Comparison of ENCODE assay signal across 11 mouse cellular contexts in genomic region chr5:100349287-100350215, GRCm38 (mm10).
A peak's percentile ranks its signal among the peaks of the same experiment; 100 is the strongest.
DNase-seq lines count a peak whose midpoint lies in the region; ATAC-seq and TF ChIP-seq lines count a peak whose summit lies in the region.
"Had no signal": no experiment of that assay in that cellular context is flagged by ENCODE, and none has a peak within 500 bp of the region (broad histone marks: within the 10 kb centered on the region; RNA-seq: fewer than 3 reads in every experiment).

No protein-coding gene starts in this region.

- no peaks in the 10 kb centered on the region for H3K27me3 ChIP-seq in hindbrain, embryonic 13.5 days
- no peaks in the 10 kb centered on the region for H3K27me3 ChIP-seq in neural tube, embryonic 14.5 days (ENCODE audit: control insufficient read depth, insufficient read depth, low read length)
- H3K27me3 ChIP-seq in liver, postnatal 0 days (ENCODE audit: insufficient read depth, low read length), result no peaks in the 10 kb centered on the region
- H3K27me3 ChIP-seq: lung, embryonic 15.5 days had no signal

- peak overlapping the region; percentile 62 for H3K27ac ChIP-seq in hindbrain, embryonic 13.5 days
- no peak overlapping the region for H3K27ac ChIP-seq in neural tube, embryonic 14.5 days (ENCODE audit: low read depth, low read length)
- no peak overlapping the region for H3K27ac ChIP-seq in liver, postnatal 0 days (ENCODE audit: low read depth)
- H3K27ac ChIP-seq: lung, embryonic 15.5 days had no signal

- DNase-seq in cerebellum, postnatal 10 days, result peak; percentile 51 to 59
- DNase-seq in cerebellum, adult 11-12 months, result no peak
- DNase-seq in layer of hippocampus, adult 9-11 months, result peak; percentile 53
- no peak for DNase-seq in layer of hippocampus, adult 18-20 months (ENCODE audit: low spot score in 2 of 2)
- no peak for DNase-seq in liver, postnatal 0 days
- no peak for DNase-seq in liver
- DNase-seq: gastrocnemius, postnatal 10 days; kidney, adult 8-10 months had no signal

- peaks cover 19% of the 10 kb centered on the region for H3K4me1 ChIP-seq in hindbrain, embryonic 13.5 days (replicated peaks)
- H3K4me1 ChIP-seq in neural tube, embryonic 14.5 days (ENCODE audit: control insufficient read depth, insufficient read depth, low read length), result no peaks in the 10 kb centered on the region
- no peaks in the 10 kb centered on the region for H3K4me1 ChIP-seq in liver, postnatal 0 days (ENCODE audit: insufficient read depth)

- no peak overlapping the region for H3K9ac ChIP-seq in hindbrain, embryonic 13.5 days
- no peak overlapping the region for H3K9ac ChIP-seq in neural tube, embryonic 14.5 days (replicated peaks; ENCODE audit: low read depth, low read length)
- H3K9ac ChIP-seq in liver, postnatal 0 days (replicated peaks), result no peak overlapping the region
- H3K9ac ChIP-seq: lung, embryonic 15.5 days had no signal

- no peaks in the 10 kb centered on the region for H3K9me3 ChIP-seq in hindbrain, embryonic 13.5 days
- no peaks in the 10 kb centered on the region for H3K9me3 ChIP-seq in neural tube, embryonic 14.5 days (ENCODE audit: control insufficient read depth, low read length)
- H3K9me3 ChIP-seq in liver, postnatal 0 days (ENCODE audit: low read length), result no peaks in the 10 kb centered on the region
- H3K9me3 ChIP-seq: lung, embryonic 15.5 days had no signal

- no peak for TF ChIP-seq CTCF in liver, postnatal 0 days (IDR thresholded peaks at IDR 0.05; ENCODE audit: low read depth)

- peak; percentile 67 for ATAC-seq in hindbrain, embryonic 13.5 days (ENCODE audit: low FRiP score)
- ATAC-seq in neural tube, embryonic 14.5 days (ENCODE audit: low read depth), result peak; percentile 61; the same call in 1 of the 2 replicates
- ATAC-seq in liver, postnatal 0 days, result no peak

- no peak for TF ChIP-seq EP300 in liver, postnatal 0 days (IDR thresholded peaks at IDR 0.05; ENCODE audit: low read depth)

- H3K4me2 ChIP-seq in hindbrain, embryonic 13.5 days, result no peak overlapping the region
- no peak overlapping the region for H3K4me2 ChIP-seq in neural tube, embryonic 14.5 days (ENCODE audit: low read depth, low read length)
- H3K4me2 ChIP-seq in liver, postnatal 0 days (ENCODE audit: low read depth, low read length), result no peak overlapping the region
- H3K4me2 ChIP-seq: lung, embryonic 15.5 days had no signal

- 57% methylated on average over 10 of the region's 10 CpGs for WGBS in hindbrain, embryonic 13.5 days
- WGBS in neural tube, embryonic 14.5 days, result 60% methylated on average over 10 of the region's 10 CpGs
- WGBS in liver, postnatal 0 days (ENCODE audit: insufficient replicate concordance), result 57% methylated on average over 10 of the region's 10 CpGs

- no peak overlapping the region for H3K4me3 ChIP-seq in hindbrain, embryonic 13.5 days
- H3K4me3 ChIP-seq in neural tube, embryonic 14.5 days (ENCODE audit: low read depth, low read length), result no peak overlapping the region
- no peak overlapping the region for H3K4me3 ChIP-seq in liver, postnatal 0 days (ENCODE audit: low read depth, low read length)
- H3K4me3 ChIP-seq: lung, embryonic 15.5 days had no signal

- H3K36me3 ChIP-seq in hindbrain, embryonic 13.5 days, result no peaks in the 10 kb centered on the region
- H3K36me3 ChIP-seq in neural tube, embryonic 14.5 days (ENCODE audit: control insufficient read depth, insufficient read depth, low read length), result no peaks in the 10 kb centered on the region
- no peaks in the 10 kb centered on the region for H3K36me3 ChIP-seq in liver, postnatal 0 days (replicated peaks; ENCODE audit: insufficient read depth, low read length)
- H3K36me3 ChIP-seq: lung, embryonic 15.5 days had no signal

Comparison
In these comparisons a context has a peak if more than half of its experiments do, and no peak if none do; other contexts are left out.
1. DNase-seq: peak in cerebellum, postnatal 10 days (2 of 2) and layer of hippocampus, adult 9-11 months (single experiment); none in cerebellum, adult 11-12 months (single experiment), layer of hippocampus, adult 18-20 months (0 of 2), liver, postnatal 0 days (single experiment) and liver (single experiment).